Mouse (Mus musculus): ENCODE measurements around the gene Cemip. TPM values are rescaled to one million over a fixed set of nuclear protein-coding genes. Genes with fewer than 3 reads are reported as not detected.

Gene Cemip
- polyA plus RNA-seq, 1 experiment from 2014 or later, result 0.81 TPM

DNA sequence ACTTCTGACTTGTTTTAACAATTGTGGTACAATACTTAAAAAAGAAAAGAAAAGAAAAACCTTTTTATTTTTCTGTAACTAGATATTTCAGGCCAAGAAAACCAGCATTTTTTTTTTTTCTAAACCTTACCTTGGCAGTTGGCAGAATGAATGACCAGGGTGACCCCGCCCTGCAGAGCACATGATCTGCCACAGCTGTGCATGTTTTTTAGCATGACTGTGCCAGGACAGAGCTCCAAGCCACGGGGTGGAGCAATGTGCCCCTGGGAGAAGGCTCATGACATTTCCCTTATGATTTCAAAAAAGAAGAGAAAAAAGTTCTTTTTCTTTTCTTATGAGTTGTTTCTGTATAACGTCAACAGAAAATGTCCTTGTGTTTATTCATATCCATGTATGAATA is 196.9 kb downstream of the Cemip start:
- H3K4me1 ChIP-seq (ENCODE audit: control insufficient read depth, insufficient read depth, low read depth, low read length), result peaks cover 13% of the 10 kb centered on the region
- H3K4me2 ChIP-seq (ENCODE audit: low read length), result no peak overlapping the region
- WGBS, result 76% methylated on average over 3 of the region's 3 CpGs

DNA sequence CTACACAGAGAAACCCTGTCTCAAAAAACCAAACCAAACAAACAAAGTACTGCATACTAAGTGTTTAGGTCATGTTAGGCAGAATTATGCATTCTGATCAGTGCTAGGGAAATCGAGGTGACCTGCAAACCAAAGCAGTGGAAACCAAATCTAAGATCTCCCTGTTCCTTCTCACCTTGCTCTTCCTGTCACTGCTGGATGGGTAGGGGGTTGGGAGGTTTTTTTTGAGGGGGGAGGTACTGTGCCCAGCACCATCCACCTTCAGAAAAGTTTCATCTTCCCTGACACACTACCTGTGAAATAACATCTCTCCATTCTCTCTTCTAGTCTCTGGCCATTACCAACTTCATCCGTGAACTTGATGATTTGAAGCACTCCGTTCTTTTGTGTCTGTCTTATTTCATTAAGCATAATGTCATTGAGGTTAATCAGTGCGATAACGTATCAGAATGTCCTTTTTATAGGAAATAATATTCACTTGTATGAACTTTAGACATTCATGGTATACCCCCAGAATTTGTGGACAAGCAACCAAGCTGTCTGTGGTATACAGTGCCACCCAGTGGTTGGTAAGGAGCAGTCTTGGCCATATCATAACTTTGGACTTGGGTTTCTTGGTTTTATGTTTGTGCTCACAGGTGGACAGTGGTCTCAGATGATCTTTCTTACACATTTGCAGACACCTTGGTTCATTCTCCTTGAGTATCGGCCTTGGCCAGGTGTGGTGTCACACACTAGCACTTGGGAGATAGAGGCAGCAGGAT is 199.8 kb downstream of the Cemip start:
- 98% methylated on average over 6 of the region's 6 CpGs for WGBS
- no peak overlapping the region for H3K4me3 ChIP-seq (ENCODE audit: low read length)
- peaks cover 13% of the 10 kb centered on the region for H3K4me1 ChIP-seq (ENCODE audit: control insufficient read depth, insufficient read depth, low read depth, low read length)
- no peaks in the 10 kb centered on the region for H3K9me3 ChIP-seq (ENCODE audit: control insufficient read depth, low read length)
- no peak for ATAC-seq
- H3K36me3 ChIP-seq (ENCODE audit: control insufficient read depth, insufficient read depth, low read length), result 0 out of 2 replicates have a peak, but pooled peaks cover 4% of the 10 kb centered on the region
- H3K4me2 ChIP-seq (ENCODE audit: low read length), result no peak overlapping the region
- H3K27ac ChIP-seq (ENCODE audit: low read depth, low read length), result no peak overlapping the region
- no peaks in the 10 kb centered on the region for H3K27me3 ChIP-seq (replicated peaks; ENCODE audit: control insufficient read depth, insufficient read depth, low read length)
- H3K9ac ChIP-seq (ENCODE audit: low read depth, low read length), result no peak overlapping the region

More for the DNA sequence above, 196.9 kb downstream of the Cemip start:
- H3K9ac ChIP-seq (ENCODE audit: low read depth, low read length), result no peak overlapping the region
- no peaks in the 10 kb centered on the region for H3K27me3 ChIP-seq (replicated peaks; ENCODE audit: control insufficient read depth, insufficient read depth, low read length)
- no peak for ATAC-seq
- H3K36me3 ChIP-seq (ENCODE audit: control insufficient read depth, insufficient read depth, low read length), result no peaks in the 10 kb centered on the region
- H3K9me3 ChIP-seq (ENCODE audit: control insufficient read depth, low read length), result no peaks in the 10 kb centered on the region
- H3K27ac ChIP-seq (ENCODE audit: low read depth, low read length), result no peak overlapping the region
- H3K4me3 ChIP-seq (ENCODE audit: low read length), result no peak overlapping the region

DNA sequence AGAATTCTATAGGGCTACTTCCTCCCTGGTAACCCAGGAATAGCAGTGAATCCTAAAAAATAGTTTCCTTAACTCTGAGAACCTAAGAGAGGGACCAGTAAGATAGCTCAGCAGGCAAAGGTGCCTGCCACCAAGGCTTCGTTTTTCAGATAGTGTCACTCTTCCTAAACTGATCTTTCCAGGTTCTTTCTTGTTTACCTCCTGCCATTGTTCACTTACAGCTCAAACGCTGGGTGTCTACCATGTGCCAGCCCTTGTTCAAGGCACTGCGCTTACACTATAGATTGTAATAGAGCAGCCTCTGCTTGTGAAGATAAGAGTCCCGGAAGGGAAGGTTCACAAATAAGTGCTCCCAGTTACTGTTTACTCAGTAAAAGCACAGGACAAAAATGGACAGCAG is 200.5 kb downstream of the Cemip start:
- no peak overlapping the region for H3K4me3 ChIP-seq (ENCODE audit: low read length)
- WGBS, result 94% methylated on average over 4 of the region's 4 CpGs
- H3K27me3 ChIP-seq (replicated peaks; ENCODE audit: control insufficient read depth, insufficient read depth, low read length), result no peaks in the 10 kb centered on the region
- H3K36me3 ChIP-seq (ENCODE audit: control insufficient read depth, insufficient read depth, low read length), result 0 out of 2 replicates have a peak, but pooled peaks cover 4% of the 10 kb centered on the region
- H3K9me3 ChIP-seq (ENCODE audit: control insufficient read depth, low read length), result no peaks in the 10 kb centered on the region
- no peak overlapping the region for H3K4me2 ChIP-seq (ENCODE audit: low read length)
- no peak overlapping the region for H3K9ac ChIP-seq (ENCODE audit: low read depth, low read length)
- H3K4me1 ChIP-seq (ENCODE audit: control insufficient read depth, insufficient read depth, low read depth, low read length), result peaks cover 18% of the 10 kb centered on the region
- no peak overlapping the region for H3K27ac ChIP-seq (ENCODE audit: low read depth, low read length)
- no peak for ATAC-seq

DNA sequence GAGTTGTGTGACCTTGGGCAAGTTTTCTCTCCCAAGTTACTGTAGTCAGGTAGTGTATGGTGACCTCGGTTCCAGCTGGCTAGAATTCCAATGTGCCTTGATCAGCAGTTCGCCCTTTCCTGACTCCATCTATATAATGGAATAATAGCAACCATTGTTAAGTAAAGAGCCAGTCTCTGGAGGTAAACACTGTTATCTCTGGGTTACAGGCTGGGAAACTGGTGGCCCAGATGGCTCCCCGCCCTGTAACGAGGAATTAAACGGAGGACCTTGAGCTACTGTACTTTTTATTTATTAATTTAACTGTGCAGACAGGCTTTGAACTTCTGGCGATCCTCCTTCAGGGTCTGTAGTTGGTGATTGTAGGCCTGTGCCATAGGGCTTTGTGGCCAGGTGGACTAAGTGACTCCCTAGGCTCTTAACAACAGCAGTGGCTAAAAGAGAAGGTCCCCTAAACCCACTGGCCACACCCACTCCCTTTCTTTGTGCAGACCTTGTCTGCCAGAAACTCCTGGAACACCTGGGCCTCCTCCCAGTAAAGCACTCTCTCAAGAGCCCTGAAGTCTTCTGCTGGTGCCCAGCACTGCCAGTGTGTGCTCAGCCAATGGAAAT is 201.3 kb downstream of the Cemip start:
- Histone ChIP-seq H3K9ac (ENCODE audit: low read depth, low read length) (peak overlapping the region; percentile 92), H3K4me3 (ENCODE audit: low read length) (peak overlapping the region; percentile 87), H3K27ac (ENCODE audit: low read depth, low read length) (peak overlapping the region; percentile 93; the same call in 1 of the 2 replicates), H3K36me3 (ENCODE audit: control insufficient read depth, insufficient read depth, low read length) (0 out of 2 replicates have a peak, but pooled peaks cover 4% of the 10 kb centered on the region), H3K4me1 (ENCODE audit: control insufficient read depth, insufficient read depth, low read depth, low read length) (peaks cover 25% of the 10 kb centered on the region), H3K4me2 (ENCODE audit: low read length) (peak overlapping the region; percentile 81), H3K27me3 (replicated peaks; ENCODE audit: control insufficient read depth, insufficient read depth, low read length) (no peaks in the 10 kb centered on the region), H3K9me3 (ENCODE audit: control insufficient read depth, low read length) (no peaks in the 10 kb centered on the region)
- no peak for ATAC-seq
- 35% methylated on average over 6 of the region's 6 CpGs for WGBS

DNA sequence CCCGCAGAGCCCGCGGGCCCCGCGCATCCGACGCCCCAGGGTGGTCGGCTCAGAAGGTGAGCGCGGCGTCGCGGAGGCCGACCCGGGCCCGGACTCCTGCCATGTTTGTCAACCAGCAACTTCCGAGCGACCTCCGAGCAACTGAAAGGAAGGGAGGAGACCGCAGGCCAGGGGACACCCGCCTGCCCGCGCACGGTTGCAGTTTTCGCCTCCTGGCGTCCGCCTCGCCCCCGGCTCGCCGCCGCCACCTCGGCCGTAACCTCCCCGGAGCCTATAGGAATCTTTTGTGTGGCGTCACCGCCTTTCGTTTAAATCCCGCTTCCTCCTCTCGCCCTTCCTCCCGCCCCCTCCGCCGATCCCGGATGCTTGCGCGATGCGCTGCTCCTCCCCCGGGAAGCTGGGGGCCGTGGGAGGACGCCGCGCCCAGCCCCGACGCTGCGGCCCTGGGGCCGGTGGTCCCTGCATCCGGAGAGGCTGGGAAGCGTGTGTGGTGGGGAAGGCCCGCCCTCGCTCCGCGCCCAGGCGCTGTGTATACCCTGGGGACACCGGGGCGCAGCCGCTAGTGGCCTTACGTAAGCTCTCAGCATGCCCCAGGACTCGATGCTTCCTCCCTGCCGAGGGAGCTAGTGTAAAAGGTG is 202.2 kb downstream of the Cemip start, which contains the start of the genes Tlnrd1 and Mesd:
Gene Tlnrd1, minus strand, starts transcription at position 285 of the 638 bp plus-strand sequence.
Gene Mesd, plus strand, starts transcription at position 446 of the 638 bp plus-strand sequence.
- ATAC-seq, result peak; percentile 88
- Histone ChIP-seq H3K27me3 (replicated peaks; ENCODE audit: control insufficient read depth, insufficient read depth, low read length) (no peaks in the 10 kb centered on the region), H3K9ac (ENCODE audit: low read depth, low read length) (peak within 1 kb of the TSS; percentile 92), H3K36me3 (ENCODE audit: control insufficient read depth, insufficient read depth, low read length) (0 out of 2 replicates have a peak, but pooled peaks cover 4% of the 10 kb centered on the region), H3K9me3 (ENCODE audit: control insufficient read depth, low read length) (no peaks in the 10 kb centered on the region), H3K4me2 (ENCODE audit: low read length) (peak within 1 kb of the TSS; percentile 81), H3K4me3 (ENCODE audit: low read length) (peak within 1 kb of the TSS; percentile 87), H3K27ac (ENCODE audit: low read depth, low read length) (peak within 1 kb of the TSS; percentile 93), H3K4me1 (ENCODE audit: control insufficient read depth, insufficient read depth, low read depth, low read length) (peaks cover 31% of the 10 kb centered on the region)
- WGBS, result under 1% methylated on average over 62 of the region's 69 CpGs

DNA sequence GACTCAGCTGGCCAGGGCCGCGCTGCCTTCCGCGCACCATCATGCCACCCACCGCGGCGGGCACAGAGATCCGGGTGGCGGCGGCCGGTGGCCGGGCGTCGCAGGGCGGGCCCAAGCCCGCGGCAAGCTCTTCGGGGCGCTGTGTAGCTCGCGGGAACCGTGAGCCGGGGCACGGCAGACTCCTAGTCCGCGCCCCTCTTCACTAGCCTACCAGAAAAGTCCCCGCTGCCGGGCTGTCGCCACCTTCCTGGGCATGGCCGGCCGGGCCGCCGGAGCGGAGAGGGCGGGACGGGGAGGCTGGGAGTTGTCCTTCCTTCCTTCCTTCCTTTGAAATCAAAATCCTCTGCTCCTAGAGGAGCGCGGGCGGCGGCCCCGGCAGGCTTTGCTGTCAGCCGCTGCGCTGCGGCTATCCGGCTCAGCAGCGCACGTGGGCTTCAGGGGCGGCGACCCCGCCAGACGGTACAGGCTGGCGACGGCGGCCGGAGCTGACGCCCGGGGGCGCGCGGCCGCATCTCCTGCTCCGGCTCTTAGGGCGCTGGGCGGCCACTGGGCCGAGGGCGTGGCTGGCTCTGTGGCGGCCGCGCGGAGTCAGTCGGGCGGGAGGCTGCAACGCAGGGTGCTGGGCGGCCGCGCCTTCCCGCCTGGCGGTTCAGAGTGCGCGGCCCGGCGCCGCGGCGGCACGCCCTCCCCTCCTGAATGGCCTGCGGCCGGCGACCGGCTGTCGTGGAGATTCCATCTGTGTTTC is 202.9 kb downstream of the Cemip start:
- Histone ChIP-seq H3K36me3 (ENCODE audit: control insufficient read depth, insufficient read depth, low read length) (0 out of 2 replicates have a peak, but pooled peaks cover 4% of the 10 kb centered on the region), H3K27me3 (replicated peaks; ENCODE audit: control insufficient read depth, insufficient read depth, low read length) (no peaks in the 10 kb centered on the region), H3K9me3 (ENCODE audit: control insufficient read depth, low read length) (no peaks in the 10 kb centered on the region), H3K9ac (ENCODE audit: low read depth, low read length) (peak overlapping the region; percentile 92), H3K4me1 (ENCODE audit: control insufficient read depth, insufficient read depth, low read depth, low read length) (peaks cover 38% of the 10 kb centered on the region), H3K4me3 (ENCODE audit: low read length) (peak overlapping the region; percentile 87), H3K27ac (ENCODE audit: low read depth, low read length) (peak overlapping the region; percentile 93), H3K4me2 (ENCODE audit: low read length) (peak overlapping the region; percentile 81)
- WGBS, result under 1% methylated on average over 87 of the region's 91 CpGs
- peak; percentile 70 for ATAC-seq

Other genes with a start within 250 kb of the Cemip start
- gene Tlnrd1, start 202.2 kb downstream of the Cemip start, polyA plus RNA-seq (2015; fragmentation: Nextera tagmentation; extraction: Ambion mirVana), result 6.2 and 7.8 TPM in 2 replicates
- 63.7 and 83.8 TPM in 2 replicates for gene Mesd, start 202.0 kb downstream of the Cemip start, polyA plus RNA-seq (2015; fragmentation: Nextera tagmentation; extraction: Ambion mirVana)
- gene Abhd17c, start 65.4 kb upstream of the Cemip start, polyA plus RNA-seq (2015; fragmentation: Nextera tagmentation; extraction: Ambion mirVana), result 10.3 and 14.2 TPM in 2 replicates